In genomic region chr11:79704318-79705150, GRCm38 (mm10) we compare ENCODE assay signal across 8 mouse cellular contexts.
A peak's percentile ranks its signal among the peaks of the same experiment; 100 is the strongest.
DNase-seq lines count a peak whose midpoint lies in the region; ATAC-seq lines count a peak whose summit lies in the region.

No protein-coding gene starts in this region.

- under 1% methylated on average over 61 of the region's 61 CpGs for WGBS in hindbrain, embryonic 11.5 days

- peak overlapping the region; percentile 69 for H3K4me3 ChIP-seq in hindbrain, embryonic 11.5 days (ENCODE audit: low read depth, low read length)

- no peaks in the 10 kb centered on the region for H3K9me3 ChIP-seq in hindbrain, embryonic 11.5 days (ENCODE audit: control insufficient read depth, low read length)

- H3K36me3 ChIP-seq in hindbrain, embryonic 11.5 days (ENCODE audit: control insufficient read depth, insufficient read depth, low read length), result no peaks in the 10 kb centered on the region

- peak; percentile 52 for DNase-seq in MEL-GATA-1-ER (ENCODE audit: extremely low read depth, low read depth)
- DNase-seq in cerebellum, adult 8-10 months, result peak; percentile 97
- DNase-seq in hindbrain, embryonic 11.5 days (ENCODE audit: low spot score), result peak; percentile 97
- peak; percentile 100 for DNase-seq in layer of hippocampus, postnatal 10 days (ENCODE audit: low spot score in 2 of 2)
- peak; percentile 96 for DNase-seq in lung, postnatal 10 days
- DNase-seq in ovary, postnatal 36 days (ENCODE audit: low spot score), result peak; percentile 98
- DNase-seq in thymus, postnatal 25 days, result peak; percentile 97

- H3K4me2 ChIP-seq in hindbrain, embryonic 11.5 days (replicated peaks; ENCODE audit: low read depth, low read length), result peak overlapping the region; percentile 64

- H3K9ac ChIP-seq in hindbrain, embryonic 11.5 days (ENCODE audit: low read depth, low read length), result peak overlapping the region; percentile 90

- no peaks in the 10 kb centered on the region for H3K4me1 ChIP-seq in hindbrain, embryonic 11.5 days (replicated peaks; ENCODE audit: control insufficient read depth, insufficient read depth, low read length)

- peak overlapping the region; percentile 94 for H3K27ac ChIP-seq in hindbrain, embryonic 11.5 days (ENCODE audit: low read depth, low read length)

- peaks cover 4% of the 10 kb centered on the region; the same call in 1 of the 2 replicates for H3K27me3 ChIP-seq in hindbrain, embryonic 11.5 days (ENCODE audit: control insufficient read depth, insufficient read depth, low read length)

- ATAC-seq in frontal cortex, adult (ENCODE audit: low TSS enrichment), result peak; percentile 82
- ATAC-seq in hindbrain, embryonic 11.5 days (ENCODE audit: low FRiP score), result peak; percentile 95

Comparison
In these comparisons a context has a peak if more than half of its experiments do, and no peak if none do; other contexts are left out.
1. Peak in every context shown above with its lines: DNase-seq, ATAC-seq, H3K4me3 ChIP-seq and H3K27ac ChIP-seq.